Mouse (Mus musculus) spleen, postnatal 4 days (tissue): ENCODE measurements at regions not wholly inside any gene's neighbourhood (a gene's known extent, or its start where the extent isn't known, plus 50 kb on each side); places are given as distances from the start of the nearest gene placed in this dataset.

Experiments
- DNase-seq, 2 experiments: peaks; one replicate each; pipeline ENCODE4 v3.0.0; 2022; ENCODE audit warnings: low spot score in 2 of 2

GRCm38 (mm10) chr3:52554490-52554889, 286.4 kb downstream of the Foxo1 start:
- no peak for DNase-seq

- no peak for DNase-seq
Measured at GRCm38 (mm10) chr3:52548201-52548893, 280.2 kb downstream of the Foxo1 start.

GRCm38 (mm10) chr3:52546035-52546434, 277.9 kb downstream of the Foxo1 start:
- no peak for DNase-seq

GRCm38 (mm10) chr3:52543006-52543405, 274.9 kb downstream of the Foxo1 start:
- DNase-seq: no peak

GRCm38 (mm10) chr3:52540862-52541380, 272.8 kb downstream of the Foxo1 start:
- DNase-seq: no peak

GRCm38 (mm10) chr3:52539813-52540378, 271.8 kb downstream of the Foxo1 start:
- no peak for DNase-seq

- no peak for DNase-seq
Measured at GRCm38 (mm10) chr3:52538306-52538705, 270.2 kb downstream of the Foxo1 start.

GRCm38 (mm10) chr3:52537362-52537911, 269.3 kb downstream of the Foxo1 start:
- DNase-seq: no peak

GRCm38 (mm10) chr3:52535411-52536021, 267.4 kb downstream of the Foxo1 start:
- no peak for DNase-seq

GRCm38 (mm10) chr3:52534118-52534517, 266.0 kb downstream of the Foxo1 start:
- DNase-seq: no peak

- no peak for DNase-seq
Measured at GRCm38 (mm10) chr3:52531686-52532351, 263.7 kb downstream of the Foxo1 start.

- no peak for DNase-seq
Measured at GRCm38 (mm10) chr3:52530406-52530970, 262.4 kb downstream of the Foxo1 start.

- DNase-seq: no peak
Measured at GRCm38 (mm10) chr3:52529136-52529535, 261.0 kb downstream of the Foxo1 start.

- no peak for DNase-seq
Measured at GRCm38 (mm10) chr3:52528521-52528920, 260.4 kb downstream of the Foxo1 start.

- DNase-seq: no peak
Measured at GRCm38 (mm10) chr3:52527781-52528180, 259.6 kb downstream of the Foxo1 start.

GRCm38 (mm10) chr3:52527010-52527754, 259.0 kb downstream of the Foxo1 start:
- no peak for DNase-seq

GRCm38 (mm10) chr3:52522886-52523285, 254.8 kb downstream of the Foxo1 start:
- DNase-seq: no peak

GRCm38 (mm10) chr3:52520609-52520947, 252.4 kb downstream of the Foxo1 start:
- no peak for DNase-seq

GRCm38 (mm10) chr3:52519910-52520608, 251.9 kb downstream of the Foxo1 start:
- DNase-seq: no peak

- no peak for DNase-seq
Measured at GRCm38 (mm10) chr3:52517808-52518207, 249.7 kb downstream of the Foxo1 start.

GRCm38 (mm10) chr3:52516691-52517090, 248.6 kb downstream of the Foxo1 start:
- no peak for DNase-seq
